Mouse (Mus musculus) neural tube, embryonic 10.5 days (tissue): ENCODE results near the gene Znrf3.

ENCODE experiments used
- DNase-seq: peaks from one replicate; pipeline ENCODE4 v3.0.0-alpha.2; 2017; ENCODE audit warnings: low spot score; ENCODE audit errors: extremely low spot score

The Znrf3 gene

GRCm38 (mm10) chr11:5243812-5244748, 200.6 kb downstream of the Znrf3 start:
- no peak for DNase-seq

- DNase-seq, result no peak
These were observed 201.4 kb downstream of the Znrf3 start for GRCm38 (mm10) chr11:5243208-5243607.

GRCm38 (mm10) chr11:5242158-5242557, 202.5 kb downstream of the Znrf3 start:
- no peak for DNase-seq

- DNase-seq, result peak; percentile 46
These were observed 204.6 kb downstream of the Znrf3 start for GRCm38 (mm10) chr11:5239706-5240690.
